Mouse (Mus musculus): ENCODE data around the gene Gnb2.

The Gnb2 gene

DNA sequence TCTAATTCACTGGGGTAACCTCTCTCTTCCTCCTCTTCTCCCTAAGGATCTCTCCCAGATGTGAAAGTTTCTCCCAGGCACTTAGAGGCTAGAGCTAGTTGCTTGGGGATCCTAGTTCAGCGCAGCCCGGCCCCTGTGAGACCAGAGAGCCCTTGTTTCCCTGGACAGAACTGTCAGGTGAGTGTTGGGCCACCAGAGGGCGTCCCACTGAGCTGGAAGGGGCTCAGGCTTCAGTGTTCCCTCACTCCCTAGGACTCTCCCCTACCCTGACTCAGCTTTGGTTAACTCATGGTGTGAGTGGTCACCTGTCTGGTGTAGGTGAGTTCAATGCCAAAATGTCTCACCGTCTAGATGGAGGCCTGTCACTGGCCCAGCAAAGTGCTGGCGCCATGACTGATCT, 14.9 kb downstream of the Gnb2 start, which contains the start of gene Gigyf1:
Gene Gigyf1 (plus strand): TSS at position 113 of the 400 bp plus-strand sequence.
- no peak for DNase-seq

GRCm38 (mm10) chr5:137514811-137515210, 18.5 kb downstream of the Gnb2 start:
- no peak for DNase-seq

DNA sequence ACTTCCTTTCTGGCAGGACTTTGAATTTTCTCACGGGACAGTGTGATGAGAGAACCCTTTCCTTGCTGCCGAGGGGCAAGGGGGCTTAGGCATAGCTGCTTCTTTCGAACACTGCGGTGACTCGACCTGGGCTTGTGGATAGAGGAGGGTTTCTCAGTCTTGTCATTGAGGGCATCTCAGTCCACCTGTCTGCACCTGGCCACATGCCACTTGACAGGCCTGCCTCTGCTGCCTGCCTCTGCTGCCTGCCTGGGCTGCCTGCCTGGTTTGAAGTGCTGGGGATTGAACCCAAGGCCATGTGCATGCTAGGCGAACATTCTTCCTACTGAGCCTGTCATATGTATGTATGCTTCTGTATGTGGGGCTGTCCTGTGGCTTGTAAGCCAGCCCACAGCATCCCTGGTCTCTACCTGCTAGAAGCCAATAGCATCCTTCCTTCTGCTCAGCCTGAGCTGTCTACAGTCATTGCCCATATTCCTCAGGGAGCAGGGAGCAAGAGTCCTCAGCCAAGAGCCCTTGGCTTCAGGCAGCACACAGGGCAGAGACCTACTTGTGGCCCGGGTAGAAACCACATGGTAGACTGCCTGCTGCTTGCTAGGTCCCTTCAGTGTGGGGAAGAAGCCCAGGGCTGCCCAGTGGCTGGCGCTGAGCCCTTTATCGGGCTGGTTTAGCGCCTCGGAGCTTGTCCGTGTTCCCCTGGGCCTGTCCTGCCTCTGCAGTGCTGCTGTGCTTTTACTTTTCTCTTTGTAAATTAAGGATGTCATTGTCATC, 19.2 kb downstream of the Gnb2 start:
- no peak for DNase-seq

DNA sequence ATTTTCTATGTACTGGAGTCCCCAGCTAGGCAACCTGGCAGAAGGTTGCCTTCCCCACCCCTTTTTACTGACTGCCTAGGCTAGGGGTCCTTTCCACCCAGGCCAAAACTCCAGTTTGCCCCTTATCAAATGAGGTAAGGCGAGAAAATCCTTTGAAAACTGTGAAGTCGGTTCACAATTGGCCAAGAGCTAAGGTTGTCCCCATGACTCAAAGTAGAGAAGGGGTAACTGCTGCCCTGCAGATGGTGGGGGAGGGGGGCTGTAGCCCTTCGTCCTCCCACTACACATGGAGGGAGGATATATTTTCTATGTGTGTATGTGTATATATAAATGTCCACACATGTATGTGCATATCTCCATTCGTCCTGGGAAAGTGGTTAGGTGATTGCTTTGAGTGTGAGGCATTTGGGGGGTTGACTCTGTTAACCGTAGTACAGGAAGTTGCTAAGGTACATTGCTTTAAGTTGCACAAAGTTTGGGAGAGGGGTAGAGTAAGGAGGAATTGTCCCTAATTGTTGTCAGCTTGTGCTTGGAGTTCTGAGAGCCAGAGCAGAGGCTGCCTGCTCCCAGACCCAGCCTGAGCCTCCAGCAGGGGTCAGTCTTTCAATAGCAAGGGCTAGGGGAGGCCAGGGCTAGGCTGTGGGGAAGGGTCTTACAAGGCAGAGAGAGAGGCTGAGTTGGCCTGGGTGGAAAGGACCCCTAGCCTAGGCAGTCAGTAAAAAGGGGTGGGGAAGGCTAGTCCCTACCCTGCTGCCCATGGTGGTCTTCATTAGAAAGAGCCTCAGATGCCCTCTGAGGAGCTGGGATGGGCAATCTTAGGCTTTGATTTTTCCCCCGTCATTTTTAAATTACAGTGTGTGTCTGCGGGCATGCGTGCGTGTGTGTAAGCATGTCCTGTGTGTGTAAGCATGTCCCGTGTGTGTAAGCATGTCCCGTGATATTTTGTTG, 20.2 kb downstream of the Gnb2 start:
- no peak for DNase-seq

DNA sequence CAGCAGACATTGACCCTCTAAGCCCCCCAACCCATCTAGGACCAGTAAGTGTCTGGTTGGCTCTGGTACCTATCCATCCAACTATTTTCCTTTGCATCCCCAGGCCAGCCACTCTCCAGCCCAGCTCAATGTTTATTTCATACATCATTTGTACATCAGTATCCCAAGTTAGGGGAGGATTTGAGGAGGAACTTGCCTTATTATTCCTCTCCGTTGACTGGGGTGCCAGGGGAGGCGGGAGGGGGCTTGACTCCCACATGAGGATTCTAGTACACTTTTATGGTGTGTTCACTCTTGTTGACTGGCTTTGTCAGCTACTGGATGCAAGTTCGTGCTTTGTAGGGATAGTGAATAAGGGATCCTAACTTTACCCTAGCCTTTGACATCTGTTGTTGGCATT, 21.6 kb downstream of the Gnb2 start:
- DNase-seq, result no peak

DNA sequence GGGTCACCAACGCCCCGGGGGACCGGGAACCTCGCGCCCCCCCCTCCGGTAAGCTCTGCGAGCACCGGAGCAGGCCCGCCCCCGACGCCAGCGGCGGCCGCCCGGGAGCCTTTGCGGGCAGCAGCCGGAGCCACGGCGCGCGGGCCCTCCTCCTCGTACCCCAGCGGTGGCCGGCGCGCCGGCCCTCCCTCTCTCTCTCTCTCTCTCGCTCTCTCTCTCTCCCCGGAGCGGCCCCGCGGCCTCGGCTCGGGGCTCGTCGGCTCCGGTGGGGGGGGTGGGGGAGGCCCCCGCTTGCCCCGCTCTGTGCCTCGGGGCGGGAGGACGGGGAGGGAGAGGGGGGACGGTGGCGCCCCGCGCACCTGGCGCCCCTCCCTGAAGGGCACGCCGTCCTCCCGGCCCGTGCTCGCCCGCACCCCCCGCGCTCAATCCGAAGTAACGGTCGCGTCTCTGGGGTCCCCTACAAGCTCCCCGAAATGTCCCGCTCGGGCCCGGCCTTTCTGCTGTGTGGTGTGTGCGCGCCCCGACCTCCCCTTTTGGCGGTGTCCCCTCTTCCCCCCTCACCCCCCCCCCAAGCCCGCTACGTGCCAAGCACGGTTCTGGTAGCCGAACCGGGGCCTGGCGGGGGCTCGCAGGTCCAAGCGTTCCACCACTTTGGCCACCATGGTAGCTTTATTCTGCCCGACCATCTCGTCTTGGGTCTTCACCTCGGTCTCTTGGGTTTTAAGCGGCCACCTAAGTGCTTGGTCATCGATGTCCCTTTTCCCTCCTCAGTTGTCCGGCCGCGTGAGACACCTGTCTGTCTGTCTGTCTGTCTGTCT, 22.5 kb downstream of the Gnb2 start:
- DNase-seq, result no peak

DNA sequence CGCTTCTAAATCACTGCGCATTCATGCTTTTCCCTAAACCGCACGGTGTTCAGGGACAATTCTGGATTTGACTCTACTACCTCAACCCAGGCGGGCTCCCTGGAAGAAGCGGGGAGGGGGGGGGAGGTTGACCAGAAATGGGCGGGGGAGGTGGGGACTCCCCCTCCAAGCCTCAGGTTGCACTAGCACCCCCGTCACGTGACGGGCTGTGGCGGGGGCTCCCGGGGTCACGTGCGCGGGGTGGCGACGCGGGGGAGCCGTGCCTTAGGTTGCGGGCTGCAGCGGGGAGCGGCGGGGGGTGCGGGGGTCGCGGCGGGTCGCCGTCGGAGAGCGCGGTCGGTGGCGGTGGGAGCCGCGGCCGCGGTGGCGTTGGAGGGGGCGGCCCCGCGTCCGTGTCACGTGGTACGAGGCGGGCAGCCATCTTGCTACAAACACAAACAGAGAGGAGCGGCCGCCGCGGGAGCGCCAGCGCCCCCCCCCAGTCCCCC, 23.3 kb downstream of the Gnb2 start:
- peak; percentile 81 for DNase-seq

- no peak for DNase-seq
Measured at GRCm38 (mm10) chr5:137504041-137504440, 29.3 kb downstream of the Gnb2 start.

GRCm38 (mm10) chr5:137502667-137503110, 30.6 kb downstream of the Gnb2 start:
- peak; percentile 79 for DNase-seq

DNA sequence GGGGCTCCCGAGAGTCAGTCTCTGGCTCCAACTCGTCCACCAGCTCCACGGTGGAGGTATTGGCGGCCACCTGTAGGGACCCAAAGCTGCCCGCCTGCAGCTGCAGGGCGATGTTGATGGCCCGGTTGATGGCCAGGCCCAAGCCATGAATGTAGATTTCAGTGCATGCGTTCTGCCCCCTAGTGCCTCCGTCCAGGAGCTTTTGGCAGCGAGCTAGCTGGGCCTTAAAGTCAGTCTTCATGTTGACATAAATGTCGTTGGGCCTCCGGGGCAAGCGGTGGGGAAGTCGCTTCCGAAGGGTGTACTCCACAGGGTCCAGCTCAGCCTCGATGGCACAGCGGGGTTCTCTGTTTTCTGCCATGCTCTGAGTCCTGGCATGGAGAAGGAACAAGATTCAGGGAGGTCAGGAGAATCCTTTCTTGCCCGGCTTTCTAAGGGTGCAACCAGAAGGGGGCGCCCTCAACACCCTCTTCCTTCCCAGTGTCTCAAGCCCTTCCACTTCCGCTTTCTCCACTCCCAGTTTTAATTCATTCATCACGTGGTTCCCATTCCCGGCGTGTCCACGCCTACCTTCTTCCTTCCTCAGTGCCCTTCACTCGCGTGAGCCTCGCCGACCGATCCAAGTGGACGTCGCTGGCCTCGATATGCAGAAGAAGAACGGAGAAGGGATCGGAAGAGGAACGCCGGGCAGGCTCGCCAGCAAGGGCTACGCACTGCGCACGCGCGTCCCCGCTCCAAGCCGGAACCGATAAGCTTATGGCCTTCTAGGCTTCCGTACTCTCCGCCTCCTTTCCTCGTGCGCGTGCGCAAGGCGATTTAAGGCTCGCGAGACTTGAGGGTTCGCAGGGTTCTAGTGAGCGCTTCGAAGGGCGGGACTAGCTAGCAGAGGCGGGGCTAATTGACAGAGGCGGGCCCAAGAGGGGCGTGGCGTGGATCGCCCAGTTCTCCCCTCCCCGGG, 31.3 kb downstream of the Gnb2 start, which contains the start of gene Pop7:
Gene Pop7 (minus strand): TSS at position 810 of the 958 bp plus-strand sequence.
- peak; percentile 99 for DNase-seq

DNA sequence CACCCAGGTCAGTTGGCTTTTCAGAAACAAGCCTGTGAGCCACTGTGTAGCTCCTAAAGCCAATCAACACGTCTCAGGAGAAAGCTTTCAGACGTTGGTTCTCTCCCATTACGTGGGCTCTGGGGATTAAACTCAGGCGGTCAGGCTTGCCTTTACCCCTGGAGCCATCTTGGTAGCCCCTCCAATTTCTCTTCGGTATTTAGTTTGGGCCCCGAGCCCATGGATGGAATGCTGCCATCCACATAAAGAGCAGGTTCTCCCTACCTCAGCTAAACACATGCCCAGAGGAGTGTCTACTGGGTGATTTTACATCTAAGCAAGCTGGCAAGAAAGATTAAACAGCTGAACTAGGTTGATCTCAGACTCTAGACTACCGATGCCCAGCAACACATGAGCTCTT, 33.1 kb downstream of the Gnb2 start:
- DNase-seq, result no peak

DNA sequence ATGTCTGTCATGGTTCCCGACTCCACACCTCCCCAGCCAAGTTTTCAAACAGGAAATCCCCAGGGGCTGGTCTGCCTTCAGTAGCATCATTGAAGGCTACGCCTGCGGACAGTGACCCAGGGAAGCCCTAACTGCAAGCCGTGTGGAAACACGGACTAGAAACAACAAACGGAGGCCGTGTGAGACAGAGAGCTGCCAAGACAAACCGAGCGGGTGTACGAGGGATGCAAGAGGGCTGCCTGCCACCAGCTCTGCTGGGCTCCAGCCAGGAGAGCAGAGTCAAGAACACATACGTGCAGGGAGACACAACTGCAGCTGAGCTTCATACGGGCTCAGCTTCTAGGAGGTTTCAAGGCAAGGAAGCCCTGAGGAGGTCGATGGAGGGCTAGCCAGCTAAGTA, 39.5 kb downstream of the Gnb2 start:
- no peak for DNase-seq

GRCm38 (mm10) chr5:137491559-137491958, 41.8 kb downstream of the Gnb2 start:
- no peak for DNase-seq

GRCm38 (mm10) chr5:137487616-137488015, 45.7 kb downstream of the Gnb2 start:
- no peak for DNase-seq

DNA sequence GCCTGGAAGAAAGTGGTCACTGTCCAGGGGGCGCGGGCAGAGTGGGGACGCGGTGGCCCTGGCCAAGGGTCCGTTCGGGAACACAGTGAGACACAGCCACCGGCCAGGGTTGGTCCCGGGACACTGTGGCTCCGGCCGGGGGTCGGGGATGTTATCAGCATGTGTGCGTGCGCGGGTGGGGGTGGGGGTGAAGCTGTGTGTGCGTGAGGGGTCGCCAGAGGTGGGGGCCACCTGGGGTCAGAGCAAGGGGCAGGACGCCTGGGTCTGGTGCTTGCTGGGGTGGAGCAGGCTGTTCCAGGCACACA, 47.5 kb downstream of the Gnb2 start:
- DNase-seq, result no peak

DNA sequence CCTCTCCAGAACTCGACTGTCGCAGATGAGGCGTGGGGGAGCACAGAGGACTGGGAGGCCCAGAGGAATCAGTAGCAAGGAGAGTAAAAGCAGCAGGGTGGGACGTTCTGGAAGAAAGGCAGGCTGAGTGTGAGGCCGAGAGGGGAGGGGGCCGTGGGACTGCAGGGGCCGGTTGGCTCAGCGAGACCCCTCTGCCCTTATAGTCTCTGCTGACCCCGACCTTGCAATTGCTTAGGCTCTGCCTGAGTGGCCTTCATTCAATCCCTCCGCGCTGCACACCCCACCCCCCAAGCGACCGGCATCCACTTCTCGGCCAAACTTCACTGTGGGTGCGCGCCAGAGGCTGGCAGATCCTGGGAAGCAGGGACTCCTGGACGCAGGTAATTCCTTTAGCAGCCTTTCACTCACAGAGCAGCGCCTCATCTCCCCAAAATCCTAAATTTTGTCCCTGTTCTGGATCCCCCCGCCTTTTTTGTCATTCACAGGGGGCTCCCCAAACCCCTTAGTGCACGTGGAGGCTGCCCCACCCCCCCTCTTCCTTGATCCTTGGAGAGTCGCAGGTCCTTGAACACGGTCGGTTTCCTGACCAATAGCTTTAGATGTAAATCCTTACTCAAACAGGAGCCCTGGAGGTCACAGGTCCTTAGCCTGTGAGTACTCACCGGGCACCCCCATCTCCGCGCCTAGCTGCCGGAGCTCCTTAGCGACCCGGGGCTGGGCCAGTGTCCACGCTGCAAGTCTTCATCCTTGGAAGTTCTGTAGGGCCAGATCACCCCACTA, 48.0 kb downstream of the Gnb2 start:
- DNase-seq, result no peak

DNA sequence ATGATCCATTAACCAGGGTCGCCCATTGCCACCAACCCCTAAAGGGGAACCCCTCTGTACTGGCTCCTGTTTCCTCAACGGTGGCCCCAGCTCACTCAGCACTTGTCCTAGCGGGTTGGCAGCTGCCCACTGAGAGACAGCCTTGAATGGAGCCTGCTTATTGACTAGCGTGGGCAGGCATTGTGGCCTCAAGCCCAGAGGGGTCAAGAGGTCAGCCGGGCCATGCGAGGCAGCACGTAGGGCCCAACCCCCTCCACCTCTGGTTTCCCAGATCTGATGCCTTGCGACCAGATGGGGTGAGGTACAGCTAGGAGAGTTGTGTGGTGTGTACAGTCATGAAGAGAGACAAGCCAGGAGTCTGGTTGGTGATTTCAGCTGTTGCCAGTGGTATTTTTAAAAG, 51.4 kb downstream of the Gnb2 start:
- no peak for DNase-seq

GRCm38 (mm10) chr5:137481138-137481537, 52.2 kb downstream of the Gnb2 start:
- peak; percentile 70 for DNase-seq
